Mouse (Mus musculus) induced T-regulatory cell, adult 2 months (primary cell): ENCODE results near the gene Azin2.

ENCODE experiments used
- DNase-seq: peaks from one replicate; pipeline ENCODE4 v3.0.0-alpha.2; 2012; ENCODE audit warnings: low read depth

Gene Azin2

DNA sequence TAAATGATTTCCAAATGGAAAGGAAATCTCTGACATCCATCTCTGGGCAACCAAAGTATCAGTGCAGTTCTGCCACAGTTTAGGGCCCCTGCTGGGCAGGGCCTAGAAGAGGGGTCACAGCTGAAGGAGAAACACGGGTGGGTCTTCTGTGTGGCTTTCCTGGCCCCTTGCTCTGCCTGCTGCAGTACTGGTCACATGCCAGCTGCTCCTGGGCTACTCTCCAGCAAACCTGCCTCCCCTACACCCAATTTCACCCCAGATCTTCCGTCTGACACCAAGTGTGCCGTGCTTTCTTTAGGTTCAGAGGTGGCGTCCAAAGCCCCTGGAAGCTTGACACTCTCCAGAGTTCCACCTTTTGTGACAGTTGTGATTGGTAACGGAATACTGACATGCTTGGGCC is 26.6 kb downstream of the Azin2 start:
- DNase-seq = no peak

DNA sequence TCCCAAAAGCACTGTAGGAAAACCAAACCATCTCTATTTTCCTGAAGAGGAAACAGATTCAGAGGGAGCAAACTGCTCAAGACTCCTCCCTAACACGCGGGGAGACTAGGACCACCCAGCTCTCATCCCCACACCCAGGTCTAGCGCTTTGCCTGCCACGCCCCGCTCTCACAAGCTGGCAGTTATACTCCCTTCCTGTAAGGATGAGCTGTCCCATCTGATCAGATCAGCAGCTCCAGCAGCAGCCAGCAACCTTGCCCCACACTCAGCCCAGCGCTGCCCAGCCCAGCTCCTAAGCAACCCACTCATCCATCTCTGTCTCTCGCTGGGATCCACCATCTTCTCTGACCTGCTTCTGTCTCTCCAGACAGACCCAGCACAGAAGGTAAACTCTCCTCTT is 29.5 kb downstream of the Azin2 start:
- no peak for DNase-seq

- DNase-seq = peak; percentile 90
Observed at GRCm38 (mm10) chr4:128924841-128925606, 37.2 kb downstream of the Azin2 start.

GRCm38 (mm10) chr4:128923603-128924002 is 38.6 kb downstream of the Azin2 start:
- no peak for DNase-seq

DNA sequence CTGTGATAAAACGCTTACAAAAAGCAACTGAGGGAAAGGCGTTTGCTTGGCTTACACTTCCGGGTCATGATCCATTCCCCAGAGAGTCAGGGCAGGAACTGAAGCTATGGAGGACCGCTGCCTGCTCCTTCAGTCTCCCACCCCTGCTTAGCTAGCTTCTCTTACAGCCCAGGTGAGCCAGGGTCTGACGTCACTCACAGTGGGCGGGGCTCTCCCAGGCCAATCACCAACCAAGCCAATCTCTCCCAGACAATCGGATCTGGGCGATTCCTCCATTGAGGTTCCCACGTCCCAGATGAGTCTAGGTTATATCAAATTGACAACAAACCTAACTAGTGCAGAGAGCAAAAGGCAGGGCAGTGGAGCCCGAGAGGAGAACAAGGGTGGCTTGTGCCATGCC is 43.1 kb downstream of the Azin2 start:
- no peak for DNase-seq

GRCm38 (mm10) chr4:128918187-128918586 is 44.1 kb downstream of the Azin2 start:
- no peak for DNase-seq

DNA sequence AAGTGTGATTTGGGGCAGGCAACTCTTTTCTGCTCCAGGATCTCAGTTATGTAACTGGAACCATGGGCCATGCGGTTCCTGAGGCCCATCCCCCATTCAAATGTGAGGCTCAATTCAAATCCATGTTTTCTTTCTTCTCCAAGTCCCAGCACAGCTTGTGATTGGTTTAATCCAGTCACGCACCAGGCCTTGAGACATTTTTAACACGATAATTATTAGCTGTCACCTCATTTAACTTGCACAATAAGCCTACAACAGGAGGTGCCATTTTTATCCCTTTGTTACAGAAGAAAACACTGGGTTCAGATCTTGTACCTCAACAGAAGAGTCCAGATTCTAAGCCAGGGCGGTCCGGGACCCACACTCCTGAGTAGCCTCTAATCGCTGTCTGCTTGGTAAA is 44.5 kb downstream of the Azin2 start:
- no peak for DNase-seq

DNA sequence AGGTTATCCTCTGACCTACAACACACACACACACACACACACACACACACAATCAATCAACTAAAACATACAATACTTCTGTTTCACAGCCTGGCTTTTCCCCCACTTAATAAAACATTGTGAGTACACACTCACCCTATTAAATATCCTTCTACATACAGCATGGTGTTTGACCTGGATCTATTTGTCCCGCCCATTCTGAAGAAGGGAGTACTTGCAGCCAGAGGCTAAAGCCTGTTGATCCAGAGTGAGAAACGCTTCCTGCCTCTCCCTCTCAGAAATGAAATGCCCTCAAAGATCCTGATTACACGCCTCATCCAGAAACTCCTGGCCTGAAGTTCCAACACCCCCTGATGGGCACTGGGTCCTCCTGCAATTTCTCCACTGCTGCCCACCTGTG is 45.1 kb downstream of the Azin2 start:
- no peak for DNase-seq

DNA sequence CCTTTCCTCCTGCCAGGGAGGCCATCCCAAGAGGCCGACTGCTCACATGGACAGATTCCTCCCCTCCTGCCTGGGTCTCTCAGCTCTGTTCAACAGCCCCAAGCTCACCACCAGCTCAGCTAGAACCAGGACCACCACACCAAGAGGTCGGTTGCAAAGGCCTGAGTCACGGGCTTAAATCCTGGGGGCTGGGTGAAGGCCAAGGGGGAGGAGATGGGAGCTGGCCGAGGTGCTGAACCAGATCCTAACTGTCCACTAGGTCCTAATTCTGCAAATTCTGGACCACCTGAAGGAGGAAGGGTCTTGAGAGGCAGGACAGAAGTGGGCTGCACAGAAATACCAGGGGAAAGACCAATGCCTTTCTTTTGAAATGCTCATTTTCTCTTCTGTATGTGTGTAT is 48.4 kb downstream of the Azin2 start:
- peak; percentile 10 for DNase-seq

DNA sequence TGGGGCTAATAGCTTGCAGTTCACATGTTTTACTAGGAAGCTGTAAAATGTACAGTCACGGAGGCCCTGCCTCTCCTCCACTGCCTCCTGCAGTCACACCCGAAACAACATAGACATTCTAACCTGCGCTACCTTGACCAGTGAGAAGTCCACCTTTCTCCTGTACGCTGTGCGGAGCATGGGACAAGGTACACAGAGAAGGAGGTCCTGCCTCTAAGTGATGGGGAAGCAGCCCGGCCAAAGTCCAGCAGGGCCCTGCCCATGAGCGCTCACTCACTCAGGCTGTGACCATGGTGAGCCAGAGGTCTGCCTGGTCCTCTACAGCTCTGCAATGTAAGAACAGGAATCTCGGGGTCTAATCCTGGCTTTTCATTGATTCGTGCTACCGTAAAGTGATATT is 50.2 kb downstream of the Azin2 start:
- no peak for DNase-seq

GRCm38 (mm10) chr4:128910276-128911063 is 51.8 kb downstream of the Azin2 start:
- DNase-seq = no peak

DNA sequence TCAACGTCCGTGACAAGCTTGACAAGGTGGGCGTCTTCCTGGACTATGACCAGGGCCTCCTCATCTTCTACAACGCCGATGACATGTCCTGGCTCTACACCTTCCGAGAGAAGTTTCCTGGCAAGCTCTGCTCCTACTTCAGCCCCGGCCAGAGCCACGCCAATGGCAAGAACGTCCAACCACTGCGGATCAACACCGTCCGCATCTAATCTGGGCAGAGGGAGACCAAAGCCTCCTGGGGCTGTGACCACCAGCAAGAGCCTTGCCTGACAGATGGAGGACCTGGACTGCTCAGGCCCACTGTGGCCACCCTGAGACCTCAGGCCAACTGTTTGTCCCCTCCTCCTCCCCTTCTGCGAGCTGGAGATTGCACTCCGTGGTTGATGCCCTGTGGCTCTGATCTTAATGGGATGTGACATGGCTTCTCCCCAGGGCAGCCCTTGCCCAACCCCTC is 52.8 kb downstream of the Azin2 start:
- DNase-seq = no peak

- peak; percentile 64 for DNase-seq
Observed at GRCm38 (mm10) chr4:128908586-128909377, 53.5 kb downstream of the Azin2 start.

GRCm38 (mm10) chr4:128907238-128907968 is 54.8 kb downstream of the Azin2 start:
- no peak for DNase-seq

DNA sequence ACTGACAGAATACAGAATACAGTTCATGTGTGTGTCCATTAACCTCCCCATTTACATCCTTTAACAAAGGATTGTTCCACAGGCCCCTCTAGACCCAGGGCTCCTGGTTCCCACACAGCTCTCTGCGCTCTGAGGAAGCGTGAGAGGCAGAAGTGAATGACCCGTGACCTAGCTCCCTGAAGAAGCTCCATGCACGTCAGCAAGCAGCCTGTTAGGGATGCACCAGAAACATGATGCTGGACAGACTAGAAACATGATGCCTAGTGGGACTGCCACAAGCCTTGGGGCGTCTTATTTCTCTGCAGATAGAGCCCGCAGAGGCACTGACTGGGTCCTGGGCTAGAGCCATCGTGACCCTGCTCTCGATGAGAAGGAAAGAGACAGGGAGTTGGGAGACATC is 55.5 kb downstream of the Azin2 start:
- DNase-seq = no peak

DNA sequence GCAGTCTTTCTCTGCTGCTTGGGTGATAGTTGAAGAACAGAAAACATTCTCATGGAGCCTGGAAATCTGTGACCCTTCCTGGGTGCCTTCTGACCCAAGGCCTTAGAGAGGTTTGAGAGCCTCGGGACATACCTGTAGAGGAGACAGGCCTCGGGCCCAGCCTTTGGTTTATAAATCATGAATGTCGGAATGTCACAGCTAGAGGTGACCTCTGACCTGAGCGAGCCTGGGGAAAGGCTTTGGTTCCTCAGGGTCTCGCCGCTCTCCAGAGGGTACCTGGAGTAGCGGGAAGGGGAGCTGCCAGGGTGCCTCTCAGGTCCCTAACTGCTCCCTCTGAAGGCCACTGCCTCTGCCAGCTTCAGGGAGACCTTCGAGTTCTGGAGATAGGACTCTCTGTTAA is 57.0 kb downstream of the Azin2 start:
- DNase-seq = no peak

GRCm38 (mm10) chr4:128904035-128904800 is 58.0 kb downstream of the Azin2 start:
- no peak for DNase-seq

GRCm38 (mm10) chr4:128902390-128902789 is 59.9 kb downstream of the Azin2 start:
- no peak for DNase-seq

- no peak for DNase-seq
Observed at GRCm38 (mm10) chr4:128900484-128900883, 61.8 kb downstream of the Azin2 start.

DNA sequence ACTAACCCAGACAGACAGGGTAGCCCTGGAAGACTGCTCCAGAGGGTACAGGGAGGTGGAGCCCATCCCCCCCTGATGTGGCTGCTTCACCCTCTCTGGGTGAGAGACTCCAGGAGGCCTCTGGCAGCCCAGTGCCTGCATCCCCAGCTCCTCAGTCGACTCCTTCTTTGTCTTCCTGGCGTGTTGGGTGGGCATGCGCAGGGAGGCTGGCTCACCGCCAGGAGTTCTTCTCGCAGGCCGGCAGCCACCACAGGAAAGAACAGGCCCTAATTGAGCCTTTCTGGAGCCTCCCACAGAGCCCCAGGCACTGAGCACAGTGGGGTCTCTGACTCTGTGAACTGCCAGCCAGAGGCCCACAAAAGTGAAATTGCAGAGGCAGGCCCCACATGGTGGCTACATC is 62.9 kb downstream of the Azin2 start:
- no peak for DNase-seq

- no peak for DNase-seq
Observed at GRCm38 (mm10) chr4:128897911-128898421, 64.3 kb downstream of the Azin2 start.
